Mouse (Mus musculus) G1E (cell line): ENCODE results near the gene Minos1.

ENCODE experiments used
- CTCF ChIP-seq: IDR thresholded peaks from 2 replicates; pipeline ENCODE4 v1.5.1; 2012; ENCODE audit warnings: low read depth, low read length, inconsistent platforms, mixed read lengths
- GATA1 ChIP-seq: IDR thresholded peaks from 2 replicates; pipeline ENCODE4 v1.6.1; 2012; ENCODE audit warnings: borderline replicate concordance, low read length, inconsistent platforms, mixed read lengths
- POLR2AphosphoS5 ChIP-seq: IDR thresholded peaks from 2 replicates; pipeline ENCODE4 v1.6.1; 2012; ENCODE audit warnings: low read depth, low read length, inconsistent platforms; ENCODE audit not compliant: insufficient replicate concordance
- TAL1 ChIP-seq: conservative IDR thresholded peaks from 2 replicates; pipeline ENCODE4 v1.6.1; 2012; ENCODE audit warnings: low read depth, low read length, inconsistent platforms, mixed read lengths

DNA sequence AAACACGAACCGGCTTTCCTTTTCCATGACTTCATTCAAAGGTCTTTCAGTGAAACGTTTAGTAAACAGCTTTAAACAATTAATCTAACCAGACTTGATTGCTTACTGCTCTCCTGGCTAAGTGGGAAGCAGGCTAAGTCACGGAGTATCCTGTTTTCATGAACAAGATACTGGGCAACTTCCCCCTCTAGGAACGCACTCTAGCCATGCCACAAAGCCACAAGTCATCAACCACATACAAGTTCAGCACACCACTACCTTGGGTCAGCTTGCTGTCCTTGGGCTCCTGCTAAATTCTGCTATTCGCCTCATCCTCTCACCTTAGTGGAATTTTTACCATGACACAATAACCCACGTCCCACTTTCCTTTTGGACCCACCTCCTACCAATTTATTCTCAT, 9.9 kb downstream of the Minos1 start:
- TF ChIP-seq CTCF (no peak), GATA1 (no peak), TAL1 (no peak), POLR2AphosphoS5 (no peak)
